Mouse (Mus musculus) cortical plate, adult 2 months (tissue): ENCODE results near the gene Lpgat1. TPM values are rescaled to one million over a fixed set of nuclear protein-coding genes. Genes with fewer than 3 reads are reported as not detected.

Experiments
- H3K27ac ChIP-seq: fragments of 200-500 bp; 2 replicates; pipeline ENCODE4 v1.5.1; 2012; ENCODE audit warnings: low read length, control low read depth, inconsistent platforms; ENCODE audit not compliant: insufficient read depth
- H3K4me1 ChIP-seq: fragments of 200-500 bp; 2 replicates; pipeline ENCODE4 v1.6.1; 2011; ENCODE audit warnings: low read length; ENCODE audit not compliant: control insufficient read depth, insufficient read depth
- H3K4me3 ChIP-seq: fragments of 200-500 bp; 2 replicates; pipeline ENCODE4 v1.5.1; 2011; ENCODE audit warnings: mild to moderate bottlenecking, low read length, control low read depth; ENCODE audit not compliant: insufficient read depth
- CTCF ChIP-seq: fragments of 200-500 bp; IDR thresholded peaks from 2 replicates; pipeline ENCODE4 v1.5.1; 2011; ENCODE audit warnings: mild to moderate bottlenecking, control low read depth, low read length; ENCODE audit not compliant: insufficient read depth; ENCODE audit errors: extremely low read depth
- POLR2A ChIP-seq: fragments of 200-500 bp; IDR thresholded peaks from 2 replicates; pipeline ENCODE4 v1.6.1; 2011; ENCODE audit warnings: mild to moderate bottlenecking, low read length, control low read depth; ENCODE audit not compliant: insufficient read depth; ENCODE audit errors: extremely low read depth
- polyA plus RNA-seq: library from polyadenylated mRNA; depleted of rRNA; stranded (reverse); fragments of >200 nt; gene quantifications from 2 replicates; pipeline ENCODE4 v1.2.3, GENCODE M21; 2012

The Lpgat1 gene
- polyA plus RNA-seq, 1 experiment = 74.2 TPM

- no peak overlapping the region for H3K4me3 ChIP-seq
- no peaks in the 10 kb centered on the region for H3K4me1 ChIP-seq
- H3K27ac ChIP-seq = no peak overlapping the region
- no peak for TF ChIP-seq CTCF
Observed at GRCm38 (mm10) chr1:191812949-191813691, 95.5 kb downstream of the Lpgat1 start.

- no peaks in the 10 kb centered on the region for H3K4me1 ChIP-seq
- H3K27ac ChIP-seq = no peak overlapping the region
- no peak for TF ChIP-seq CTCF
- TF ChIP-seq POLR2A = no peak
- no peak overlapping the region for H3K4me3 ChIP-seq
Observed at GRCm38 (mm10) chr1:191814240-191814639, 96.6 kb downstream of the Lpgat1 start.

- no peak overlapping the region for H3K27ac ChIP-seq
- H3K4me3 ChIP-seq = no peak overlapping the region
- no peaks in the 10 kb centered on the region for H3K4me1 ChIP-seq
- TF ChIP-seq CTCF = no peak
- no peak for TF ChIP-seq POLR2A
Observed at GRCm38 (mm10) chr1:191814935-191815334, 97.3 kb downstream of the Lpgat1 start.

- TF ChIP-seq POLR2A (no peak), CTCF (no peak)
- Histone ChIP-seq H3K4me1 (no peaks in the 10 kb centered on the region), H3K4me3 (no peak overlapping the region), H3K27ac (no peak overlapping the region)
Observed at GRCm38 (mm10) chr1:191816596-191816995, 99.0 kb downstream of the Lpgat1 start.

GRCm38 (mm10) chr1:191817418-191818144 lies 99.9 kb downstream of the Lpgat1 start:
- no peak for TF ChIP-seq POLR2A
- TF ChIP-seq CTCF = peak; percentile 99
- H3K27ac ChIP-seq = no peak overlapping the region
- no peak overlapping the region for H3K4me3 ChIP-seq
- H3K4me1 ChIP-seq = no peaks in the 10 kb centered on the region; the same call in 1 of the 2 replicates

- no peak overlapping the region for H3K4me3 ChIP-seq
- no peaks in the 10 kb centered on the region; the same call in 1 of the 2 replicates for H3K4me1 ChIP-seq
- H3K27ac ChIP-seq = no peak overlapping the region
- TF ChIP-seq POLR2A = no peak
- TF ChIP-seq CTCF = no peak
Observed at GRCm38 (mm10) chr1:191818145-191818631, 100.6 kb downstream of the Lpgat1 start.

- TF ChIP-seq POLR2A (no peak), CTCF (no peak)
- Histone ChIP-seq H3K4me3 (no peak overlapping the region), H3K4me1 (no peaks in the 10 kb centered on the region; the same call in 1 of the 2 replicates), H3K27ac (no peak overlapping the region)
Observed at GRCm38 (mm10) chr1:191819026-191819425, 101.4 kb downstream of the Lpgat1 start.

- no peak for TF ChIP-seq CTCF
- no peak for TF ChIP-seq POLR2A
- peak overlapping the region; percentile 43 for H3K4me3 ChIP-seq
- no peaks in the 10 kb centered on the region; the same call in 1 of the 2 replicates for H3K4me1 ChIP-seq
- H3K27ac ChIP-seq = no peak overlapping the region
Observed at GRCm38 (mm10) chr1:191820951-191821325, 103.3 kb downstream of the Lpgat1 start.

- Histone ChIP-seq H3K27ac (no peak within 1 kb of the TSS), H3K4me3 (peak within 1 kb of the TSS; percentile 43), H3K4me1 (no peaks in the 10 kb centered on the region; the same call in 1 of the 2 replicates)
- TF ChIP-seq CTCF (no peak), POLR2A (no peak)
Observed at GRCm38 (mm10) chr1:191821326-191822091, 103.9 kb downstream of the Lpgat1 start, which contains the start of gene Nek2. Gene Nek2 (plus strand): TSS chr1:191821444.

GRCm38 (mm10) chr1:191829124-191829523 lies 111.5 kb downstream of the Lpgat1 start:
- Histone ChIP-seq H3K27ac (no peak overlapping the region), H3K4me1 (no peaks in the 10 kb centered on the region), H3K4me3 (no peak overlapping the region)
- TF ChIP-seq CTCF = peak; percentile 58
- TF ChIP-seq POLR2A = no peak
